Mouse (Mus musculus) kidney, adult 11 months (tissue): Measurements from ENCODE around the gene Clec10a.

Source experiments
- DNase-seq: peaks from one replicate; pipeline ENCODE4 v3.0.0; 2022

Gene Clec10a

GRCm38 (mm10) chr11:70218741-70219470 is 62.9 kb downstream of the Clec10a start:
- DNase-seq, result no peak

- DNase-seq, result no peak
Observed at GRCm38 (mm10) chr11:70219873-70220272, 63.9 kb downstream of the Clec10a start.

- DNase-seq, result no peak
Observed at GRCm38 (mm10) chr11:70220323-70220722, 64.3 kb downstream of the Clec10a start.
